Mouse (Mus musculus): ENCODE data around the gene Sh3pxd2a.

- TF ChIP-seq CTCF (IDR thresholded peaks at IDR 0.05; ENCODE audit: low read depth) (no peak), EP300 (IDR thresholded peaks at IDR 0.05; ENCODE audit: low read depth) (no peak)
These were observed 224.1 kb downstream of the Sh3pxd2a start for GRCm38 (mm10) chr19:47240076-47240475.

Data from liver, postnatal 0 days (tissue).